Mouse (Mus musculus) cerebellum, postnatal 14 days (tissue): ENCODE measurements at regions not wholly inside any gene's neighbourhood (a gene's known extent, or its start where the extent isn't known, plus 50 kb on each side); places are given as distances from the start of the nearest gene placed in this dataset.

Source experiments
- DNase-seq, 2 experiments: peaks; one replicate each; pipeline ENCODE4 v3.0.0; 2021; ENCODE audit warnings: mixed read lengths in 2 of 2

DNA sequence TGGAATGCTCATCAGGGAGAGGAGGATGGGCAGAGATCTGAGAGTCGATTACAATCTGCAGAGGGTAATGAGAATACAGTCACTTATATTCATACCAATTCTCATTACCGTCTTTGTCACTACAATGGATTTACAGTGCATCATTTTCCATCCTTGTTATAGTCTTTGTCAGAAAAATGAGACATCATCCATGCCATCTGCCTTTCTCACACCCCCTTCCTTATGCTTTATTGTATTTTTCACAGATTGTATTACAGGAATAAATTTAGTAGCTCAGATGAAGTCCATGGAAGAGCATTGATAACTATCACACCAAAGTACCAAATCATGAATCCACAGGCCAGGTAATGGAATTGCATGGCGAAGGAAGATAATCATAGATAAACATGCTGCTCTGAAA is 779.5 kb downstream of the Cenpc1 start:
- DNase-seq, result no peak

GRCm38 (mm10) chr5:85248453-85248852 is 816.9 kb downstream of the Cenpc1 start:
- no peak for DNase-seq

DNA sequence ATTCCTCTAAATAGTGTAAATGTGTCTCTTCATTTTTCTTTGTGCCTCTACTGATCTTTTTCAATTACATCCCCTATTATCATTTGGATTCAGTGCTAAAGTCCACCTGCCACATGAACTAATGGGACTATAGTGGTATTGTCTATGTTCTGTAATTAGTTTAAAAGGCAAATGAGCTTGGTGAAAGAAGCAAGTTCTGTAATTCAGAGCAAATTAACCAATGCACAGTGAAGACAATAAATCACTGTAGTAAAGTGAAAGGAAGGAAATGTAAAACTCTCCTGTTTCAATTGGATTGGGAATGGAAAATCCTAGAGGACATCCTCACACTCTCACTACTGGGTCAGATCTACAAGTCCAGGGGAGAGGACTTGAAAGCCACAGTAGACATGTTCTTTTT is 823.2 kb upstream of the Epha5 start:
- no peak for DNase-seq

DNA sequence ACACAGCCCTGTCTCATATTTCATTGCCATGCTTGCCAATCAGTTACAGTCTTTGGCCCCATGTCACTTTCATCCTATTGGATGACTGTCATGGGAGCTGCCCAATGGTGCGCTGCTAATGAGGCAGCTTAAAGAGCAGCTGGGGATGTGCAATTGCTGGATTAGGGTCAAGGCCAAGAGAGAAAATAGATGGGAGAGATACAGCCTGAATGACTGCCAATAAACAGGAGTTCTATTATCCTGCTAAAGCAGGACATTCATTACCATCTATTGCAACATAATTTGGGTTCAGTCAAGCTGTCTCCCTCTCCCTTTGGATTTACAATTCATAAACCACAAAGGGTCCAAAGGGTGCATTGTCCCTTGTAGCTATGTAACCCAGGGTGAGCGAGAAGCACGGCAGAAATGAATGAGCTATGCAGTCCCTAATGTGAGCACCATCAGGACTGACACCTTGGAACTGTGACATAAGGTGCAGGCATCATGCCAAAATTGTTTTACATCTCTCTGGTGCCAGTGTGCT is 822.4 kb upstream of the Epha5 start:
- peak; percentile 40 to 52 for DNase-seq
